Mouse (Mus musculus): ENCODE measurements around the gene Tpra1. TPM values are rescaled to one million over a fixed set of nuclear protein-coding genes. Genes with fewer than 3 reads are reported as not detected.

The Tpra1 gene
- polyA plus RNA-seq, 1 experiment from 2014 or later: 60.3 TPM

GRCm38 (mm10) chr6:88899086-88899485 is 3.0 kb upstream of the Tpra1 start:
- Histone ChIP-seq H3K4me1 (ENCODE audit: control insufficient read depth, low read depth, low read length) (peaks cover 53% of the 10 kb centered on the region), H3K27me3 (ENCODE audit: control insufficient read depth, insufficient read depth, low read depth, low read length) (no peaks in the 10 kb centered on the region), H3K9ac (ENCODE audit: low read depth, low read length) (peak overlapping the region; percentile 25; the same call in 1 of the 2 replicates), H3K36me3 (ENCODE audit: control insufficient read depth, insufficient read depth) (peaks cover 29% of the 10 kb centered on the region), H3K27ac (ENCODE audit: low read length) (peak overlapping the region; percentile 5; the same call in 1 of the 2 replicates), H3K4me3 (ENCODE audit: low read depth, low read length) (peak overlapping the region; percentile 74), H3K9me3 (replicated peaks; ENCODE audit: control insufficient read depth, low read length) (no peaks in the 10 kb centered on the region), H3K4me2 (ENCODE audit: low read depth, low read length) (peak overlapping the region; percentile 55)
- WGBS (ENCODE audit: insufficient replicate concordance): 52% methylated on average over 4 of the region's 4 CpGs
- no peak for ATAC-seq (ENCODE audit: low read depth)

- no peaks in the 10 kb centered on the region for H3K27me3 ChIP-seq (ENCODE audit: control insufficient read depth, insufficient read depth, low read depth, low read length)
- H3K4me2 ChIP-seq (ENCODE audit: low read depth, low read length): no peak overlapping the region
- no peak overlapping the region for H3K9ac ChIP-seq (ENCODE audit: low read depth, low read length)
- no peak for ATAC-seq (ENCODE audit: low read depth)
- H3K4me1 ChIP-seq (ENCODE audit: control insufficient read depth, low read depth, low read length): peaks cover 59% of the 10 kb centered on the region
- 71% methylated on average over 2 of the region's 2 CpGs for WGBS (ENCODE audit: insufficient replicate concordance)
- no peak overlapping the region for H3K27ac ChIP-seq (ENCODE audit: low read length)
- no peak overlapping the region for H3K4me3 ChIP-seq (ENCODE audit: low read depth, low read length)
- peaks cover 23% of the 10 kb centered on the region for H3K36me3 ChIP-seq (ENCODE audit: control insufficient read depth, insufficient read depth)
- H3K9me3 ChIP-seq (replicated peaks; ENCODE audit: control insufficient read depth, low read length): no peaks in the 10 kb centered on the region
These were observed 2.4 kb upstream of the Tpra1 start for GRCm38 (mm10) chr6:88899628-88900027.

- H3K4me1 ChIP-seq (ENCODE audit: control insufficient read depth, low read depth, low read length): peaks cover 63% of the 10 kb centered on the region
- H3K27ac ChIP-seq (ENCODE audit: low read length): peak overlapping the region; percentile 97
- H3K36me3 ChIP-seq (ENCODE audit: control insufficient read depth, insufficient read depth): peaks cover 6% of the 10 kb centered on the region
- no peak for ATAC-seq (ENCODE audit: low read depth)
- peak overlapping the region; percentile 86 for H3K4me2 ChIP-seq (ENCODE audit: low read depth, low read length)
- peak overlapping the region; percentile 76 for H3K9ac ChIP-seq (ENCODE audit: low read depth, low read length)
- peak overlapping the region; percentile 87 for H3K4me3 ChIP-seq (ENCODE audit: low read depth, low read length)
- H3K27me3 ChIP-seq (ENCODE audit: control insufficient read depth, insufficient read depth, low read depth, low read length): no peaks in the 10 kb centered on the region
- 6% methylated on average over 5 of the region's 5 CpGs for WGBS (ENCODE audit: insufficient replicate concordance)
- H3K9me3 ChIP-seq (replicated peaks; ENCODE audit: control insufficient read depth, low read length): no peaks in the 10 kb centered on the region
These were observed 580 bp upstream of the Tpra1 start for GRCm38 (mm10) chr6:88901471-88901870.

- Histone ChIP-seq H3K9me3 (replicated peaks; ENCODE audit: control insufficient read depth, low read length) (no peaks in the 10 kb centered on the region), H3K4me3 (ENCODE audit: low read depth, low read length) (peak overlapping the region; percentile 87), H3K36me3 (ENCODE audit: control insufficient read depth, insufficient read depth) (peaks cover 6% of the 10 kb centered on the region), H3K4me2 (ENCODE audit: low read depth, low read length) (peak overlapping the region; percentile 86), H3K4me1 (ENCODE audit: control insufficient read depth, low read depth, low read length) (peaks cover 70% of the 10 kb centered on the region), H3K27ac (ENCODE audit: low read length) (peak overlapping the region; percentile 97; the same call in 1 of the 2 replicates), H3K27me3 (ENCODE audit: control insufficient read depth, insufficient read depth, low read depth, low read length) (no peaks in the 10 kb centered on the region), H3K9ac (ENCODE audit: low read depth, low read length) (peak overlapping the region; percentile 96)
- no peak for ATAC-seq (ENCODE audit: low read depth)
- 71% methylated on average over 5 of the region's 5 CpGs for WGBS (ENCODE audit: insufficient replicate concordance)
These were observed 1.7 kb downstream of the Tpra1 start for GRCm38 (mm10) chr6:88903708-88904107.

- H3K4me1 ChIP-seq (ENCODE audit: control insufficient read depth, low read depth, low read length): peaks cover 69% of the 10 kb centered on the region
- H3K27me3 ChIP-seq (ENCODE audit: control insufficient read depth, insufficient read depth, low read depth, low read length): no peaks in the 10 kb centered on the region
- no peaks in the 10 kb centered on the region for H3K9me3 ChIP-seq (replicated peaks; ENCODE audit: control insufficient read depth, low read length)
- peak overlapping the region; percentile 87; the same call in 1 of the 2 replicates for H3K4me3 ChIP-seq (ENCODE audit: low read depth, low read length)
- H3K9ac ChIP-seq (ENCODE audit: low read depth, low read length): no peak overlapping the region; the same call in 1 of the 2 replicates
- no peak for ATAC-seq (ENCODE audit: low read depth)
- H3K4me2 ChIP-seq (ENCODE audit: low read depth, low read length): peak overlapping the region; percentile 86
- H3K27ac ChIP-seq (ENCODE audit: low read length): peak overlapping the region; percentile 19
- WGBS (ENCODE audit: insufficient replicate concordance): 79% methylated on average over 4 of the region's 4 CpGs
- H3K36me3 ChIP-seq (ENCODE audit: control insufficient read depth, insufficient read depth): peaks cover 6% of the 10 kb centered on the region
These were observed 2.5 kb downstream of the Tpra1 start for GRCm38 (mm10) chr6:88904456-88904974.

- no peak overlapping the region for H3K9ac ChIP-seq (ENCODE audit: low read depth, low read length)
- no peak overlapping the region for H3K4me2 ChIP-seq (ENCODE audit: low read depth, low read length)
- H3K27me3 ChIP-seq (ENCODE audit: control insufficient read depth, insufficient read depth, low read depth, low read length): no peaks in the 10 kb centered on the region
- WGBS (ENCODE audit: insufficient replicate concordance): 81% methylated on average over 7 of the region's 7 CpGs
- H3K4me1 ChIP-seq (ENCODE audit: control insufficient read depth, low read depth, low read length): peaks cover 69% of the 10 kb centered on the region
- no peaks in the 10 kb centered on the region for H3K9me3 ChIP-seq (replicated peaks; ENCODE audit: control insufficient read depth, low read length)
- no peak for ATAC-seq (ENCODE audit: low read depth)
- no peak overlapping the region for H3K27ac ChIP-seq (ENCODE audit: low read length)
- H3K36me3 ChIP-seq (ENCODE audit: control insufficient read depth, insufficient read depth): peaks cover 11% of the 10 kb centered on the region
- no peak overlapping the region for H3K4me3 ChIP-seq (ENCODE audit: low read depth, low read length)
These were observed 3.0 kb downstream of the Tpra1 start for GRCm38 (mm10) chr6:88905042-88905441.

GRCm38 (mm10) chr6:88906369-88907108 is 4.5 kb downstream of the Tpra1 start:
- 17% methylated on average over 16 of the region's 16 CpGs for WGBS (ENCODE audit: insufficient replicate concordance)
- peak overlapping the region; percentile 72 for H3K27ac ChIP-seq (ENCODE audit: low read length)
- peaks cover 60% of the 10 kb centered on the region for H3K4me1 ChIP-seq (ENCODE audit: control insufficient read depth, low read depth, low read length)
- no peaks in the 10 kb centered on the region for H3K9me3 ChIP-seq (replicated peaks; ENCODE audit: control insufficient read depth, low read length)
- H3K9ac ChIP-seq (ENCODE audit: low read depth, low read length): peak overlapping the region; percentile 54; the same call in 1 of the 2 replicates
- peaks cover 21% of the 10 kb centered on the region for H3K36me3 ChIP-seq (ENCODE audit: control insufficient read depth, insufficient read depth)
- peak; percentile 20 for ATAC-seq (ENCODE audit: low read depth)
- H3K4me2 ChIP-seq (ENCODE audit: low read depth, low read length): 0 out of 2 replicates have a peak overlapping the region, but pooled peaks have one; percentile 3
- H3K4me3 ChIP-seq (ENCODE audit: low read depth, low read length): peak overlapping the region; percentile 1; the same call in 1 of the 2 replicates
- no peaks in the 10 kb centered on the region for H3K27me3 ChIP-seq (ENCODE audit: control insufficient read depth, insufficient read depth, low read depth, low read length)

- Histone ChIP-seq H3K27ac (ENCODE audit: low read length) (no peak overlapping the region), H3K36me3 (ENCODE audit: control insufficient read depth, insufficient read depth) (peaks cover 30% of the 10 kb centered on the region), H3K4me1 (ENCODE audit: control insufficient read depth, low read depth, low read length) (peaks cover 59% of the 10 kb centered on the region), H3K9ac (ENCODE audit: low read depth, low read length) (no peak overlapping the region), H3K4me3 (ENCODE audit: low read depth, low read length) (no peak overlapping the region), H3K4me2 (ENCODE audit: low read depth, low read length) (no peak overlapping the region), H3K9me3 (replicated peaks; ENCODE audit: control insufficient read depth, low read length) (no peaks in the 10 kb centered on the region), H3K27me3 (ENCODE audit: control insufficient read depth, insufficient read depth, low read depth, low read length) (no peaks in the 10 kb centered on the region)
- ATAC-seq (ENCODE audit: low read depth): no peak
- 82% methylated on average over 6 of the region's 6 CpGs for WGBS (ENCODE audit: insufficient replicate concordance)
These were observed 7.1 kb downstream of the Tpra1 start for GRCm38 (mm10) chr6:88909151-88909550.

- no peak overlapping the region for H3K9ac ChIP-seq (ENCODE audit: low read depth, low read length)
- no peak overlapping the region for H3K4me3 ChIP-seq (ENCODE audit: low read depth, low read length)
- H3K9me3 ChIP-seq (replicated peaks; ENCODE audit: control insufficient read depth, low read length): no peaks in the 10 kb centered on the region
- H3K27ac ChIP-seq (ENCODE audit: low read length): no peak overlapping the region; the same call in 1 of the 2 replicates
- H3K4me2 ChIP-seq (ENCODE audit: low read depth, low read length): no peak overlapping the region
- no peaks in the 10 kb centered on the region for H3K27me3 ChIP-seq (ENCODE audit: control insufficient read depth, insufficient read depth, low read depth, low read length)
- WGBS (ENCODE audit: insufficient replicate concordance): 86% methylated on average over 4 of the region's 4 CpGs
- peaks cover 27% of the 10 kb centered on the region for H3K36me3 ChIP-seq (ENCODE audit: control insufficient read depth, insufficient read depth)
- peaks cover 51% of the 10 kb centered on the region for H3K4me1 ChIP-seq (ENCODE audit: control insufficient read depth, low read depth, low read length)
- ATAC-seq (ENCODE audit: low read depth): no peak
These were observed 11.0 kb downstream of the Tpra1 start for GRCm38 (mm10) chr6:88913022-88913421.
